Mouse (Mus musculus) c-Kit-positive CD71-negative TER-119-negative erythroid progenitor cells, embryonic 14.5 days (primary cell): ENCODE results near the gene Cxcl16.

Experiments
- DNase-seq: peaks from one replicate; pipeline ENCODE4 v3.0.0-alpha.2; 2013; ENCODE audit warnings: low read depth

Gene Cxcl16

DNA sequence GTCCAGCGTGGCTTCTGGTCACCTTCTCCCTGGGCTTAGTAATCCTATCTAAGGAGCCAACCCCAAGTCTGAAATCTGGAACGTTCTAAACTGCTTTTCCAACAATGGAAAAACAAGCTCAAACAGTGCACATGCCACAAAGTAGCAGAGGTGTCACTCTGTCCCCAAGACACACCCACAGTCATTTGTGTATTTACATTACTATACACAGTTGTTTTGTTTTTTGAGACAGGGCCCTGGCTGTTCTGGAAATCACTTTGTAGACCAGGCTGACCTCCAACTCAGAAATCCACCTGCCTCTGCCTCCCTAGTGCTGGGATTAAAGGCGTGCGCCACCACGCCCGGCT, 49.5 kb downstream of the Cxcl16 start:
- DNase-seq = no peak

DNA sequence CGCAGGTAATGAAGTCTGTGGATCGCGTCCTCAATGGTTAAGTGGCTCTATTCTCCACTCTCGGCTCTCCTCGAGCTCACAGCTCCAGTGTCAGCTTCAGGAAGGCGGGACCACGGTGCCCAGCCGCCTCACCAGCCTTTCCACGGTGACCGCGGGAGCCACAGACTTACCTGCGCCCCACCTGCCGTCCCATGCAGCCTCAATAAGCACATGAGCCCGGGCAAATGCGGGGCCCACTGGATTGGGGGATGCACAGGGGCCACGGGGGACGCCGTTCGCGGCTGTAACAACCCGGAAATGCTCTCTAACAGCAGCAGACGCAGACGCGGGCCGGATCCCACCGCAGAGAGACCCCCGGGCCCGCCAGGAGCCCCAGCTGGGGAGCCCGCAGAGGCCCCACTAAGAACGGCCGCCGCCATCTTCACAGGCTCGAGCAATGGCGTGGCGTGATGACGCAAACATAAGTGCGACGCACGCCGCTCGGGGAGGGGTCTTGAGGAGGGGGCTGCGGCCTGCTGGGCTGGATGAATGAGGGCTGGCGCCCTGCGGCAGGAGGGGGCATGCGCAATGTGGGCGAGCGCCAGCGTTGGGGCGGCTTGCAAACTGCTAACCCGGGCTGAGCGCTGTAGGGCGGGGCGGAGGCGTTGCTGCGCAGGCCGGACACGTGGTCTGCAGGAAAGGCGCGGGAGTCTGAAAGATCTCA, 50.0 kb downstream of the Cxcl16 start, which contains the start of gene Pelp1:
Gene Pelp1 (minus strand): TSS at position 438 of the 703 bp plus-strand sequence.
- peak; percentile 84 for DNase-seq
